Mouse (Mus musculus) thymus, adult 18-20 months (tissue): Measurements from ENCODE around the gene Mthfsd.
A peak's percentile ranks its signal among the peaks of the same experiment; 100 is the strongest.
"Not testable (repeated sequence)": the region's sequence is repeated elsewhere in the genome, so short reads cannot be mapped to it uniquely, and the experiment has no call there.

Experiments used
- DNase-seq, 2 experiments: peaks; one replicate each; pipeline ENCODE4 v3.0.0; 2022; ENCODE audit warnings: mixed read lengths in 2 of 2

Mthfsd gene

GRCm38 (mm10) chr8:121107668-121108656, at the start of gene Mthfsd:
Gene Mthfsd, minus strand, starts transcription at chr8:121108392.
- DNase-seq, result peak; percentile 97

GRCm38 (mm10) chr8:121156990-121157491, 48.8 kb upstream of the Mthfsd start:
- no peak for DNase-seq

DNA sequence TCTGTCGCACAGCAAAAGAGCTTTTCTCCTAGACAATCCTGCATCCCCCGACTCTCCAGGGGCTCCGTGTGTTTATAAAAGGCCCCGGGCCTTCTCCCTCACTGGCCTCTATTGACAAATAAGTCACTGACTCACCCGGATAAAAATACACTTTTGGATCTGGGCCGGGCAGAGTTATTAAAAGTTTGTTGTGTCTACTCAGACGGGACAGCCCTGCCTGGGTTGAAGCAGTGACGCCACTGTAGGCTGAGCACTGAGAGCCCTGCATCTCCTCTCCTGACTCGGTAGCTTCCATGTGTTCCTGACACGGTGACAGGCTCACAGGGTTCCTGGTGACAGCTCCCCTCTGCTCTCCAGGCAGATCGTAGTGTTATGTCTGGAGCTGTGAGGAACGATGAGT, 44.2 kb upstream of the Mthfsd start:
- DNase-seq, result no peak

GRCm38 (mm10) chr8:121148573-121149083, 40.4 kb upstream of the Mthfsd start:
- DNase-seq, result no peak

DNA sequence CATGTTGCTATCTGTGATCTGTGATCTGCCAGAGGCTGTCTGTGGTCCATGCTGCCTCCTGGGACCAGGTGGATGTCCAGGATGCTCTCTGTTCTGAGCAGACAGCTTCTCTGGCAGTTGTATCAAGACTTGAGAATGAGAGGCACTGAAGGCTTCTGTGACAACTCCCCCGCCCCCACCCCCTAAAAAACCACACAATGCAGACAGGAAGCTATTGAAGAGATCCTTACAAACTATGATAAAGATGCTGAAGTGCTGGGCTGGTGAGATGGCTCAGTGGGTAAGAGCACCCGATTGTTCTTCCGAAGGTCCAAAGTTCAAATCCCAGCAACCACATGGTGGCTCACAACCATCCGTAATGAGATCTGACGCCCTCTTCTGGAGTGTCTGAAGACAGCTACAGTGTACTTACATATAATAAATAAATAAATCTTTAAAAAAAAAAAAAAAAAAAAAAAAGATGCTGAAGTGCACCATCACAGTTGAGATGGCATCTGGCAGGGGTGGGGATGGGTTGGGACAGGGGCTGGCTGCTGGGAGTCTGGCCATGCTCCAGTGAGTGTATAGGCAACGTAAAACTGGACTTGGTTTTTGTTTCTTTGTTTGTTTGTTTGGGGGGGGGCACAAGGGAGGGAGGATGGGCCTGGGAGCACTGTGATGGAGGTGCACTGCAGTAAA, 37.4 kb upstream of the Mthfsd start:
- DNase-seq, result not testable (repeated sequence)

GRCm38 (mm10) chr8:121136856-121137255, 28.7 kb upstream of the Mthfsd start:
- DNase-seq, result no peak

GRCm38 (mm10) chr8:121134512-121134911, 26.3 kb upstream of the Mthfsd start:
- DNase-seq, result no peak

- DNase-seq, result no peak
Observed at GRCm38 (mm10) chr8:121134102-121134501, 25.9 kb upstream of the Mthfsd start.

DNA sequence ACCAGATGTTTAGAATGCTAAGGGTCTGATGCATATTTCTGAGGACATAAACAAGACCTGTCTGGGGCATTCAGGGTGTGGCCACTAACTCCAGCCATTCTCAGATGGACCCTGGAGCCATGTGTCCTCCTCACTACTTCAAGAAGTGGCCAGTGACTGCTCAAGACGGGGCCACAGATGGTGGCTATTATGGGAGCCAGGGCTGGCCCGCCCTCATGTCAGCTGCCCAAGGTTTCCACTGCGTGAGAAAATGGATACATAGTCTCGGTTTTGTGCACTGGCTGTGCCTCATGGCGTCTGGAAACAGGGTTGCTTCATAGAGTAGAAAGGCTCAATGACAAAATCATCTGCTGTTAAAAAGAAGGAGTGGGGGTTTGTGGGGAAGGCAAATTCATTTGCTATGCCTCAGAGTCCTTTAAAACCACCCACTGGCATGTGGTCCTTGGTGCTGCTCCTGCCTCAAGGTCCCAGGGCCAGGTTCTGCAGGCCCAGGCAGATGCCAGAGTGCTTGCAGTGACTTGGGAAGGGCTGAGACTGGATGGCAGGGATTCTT, 24.8 kb upstream of the Mthfsd start:
- no peak for DNase-seq

- DNase-seq, result no peak
Observed at GRCm38 (mm10) chr8:121130522-121130921, 22.3 kb upstream of the Mthfsd start.

- DNase-seq, result no peak
Observed at GRCm38 (mm10) chr8:121129265-121129940, 21.2 kb upstream of the Mthfsd start.

- DNase-seq, result no peak
Observed at GRCm38 (mm10) chr8:121128531-121129264, 20.5 kb upstream of the Mthfsd start.

DNA sequence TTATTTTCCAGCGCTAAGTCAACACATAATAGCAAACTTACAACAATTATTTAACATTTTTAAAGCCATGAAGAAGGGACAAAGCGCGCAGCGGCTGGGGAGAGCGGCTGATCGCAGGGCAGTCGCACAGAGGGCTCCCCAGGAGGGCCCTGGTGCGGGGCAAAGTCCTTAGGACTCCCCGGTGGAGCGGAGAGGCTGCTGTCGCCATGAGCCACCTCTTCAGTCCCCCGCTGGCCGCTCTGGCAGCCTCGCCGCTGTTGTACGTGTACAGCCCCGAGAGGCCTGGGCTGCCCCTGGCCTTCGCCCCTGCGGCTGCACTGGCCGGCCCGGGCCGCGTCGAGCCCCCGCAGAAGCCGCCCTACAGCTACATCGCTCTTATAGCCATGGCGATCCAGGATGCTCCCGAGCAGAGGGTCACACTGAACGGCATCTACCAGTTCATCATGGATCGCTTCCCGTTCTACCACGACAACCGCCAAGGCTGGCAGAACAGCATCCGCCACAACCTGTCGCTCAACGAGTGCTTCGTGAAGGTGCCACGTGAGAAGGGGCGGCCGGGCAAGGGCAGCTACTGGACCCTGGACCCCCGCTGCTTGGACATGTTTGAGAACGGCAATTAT, 19.7 kb upstream of the Mthfsd start, which contains the start of gene Foxl1:
Foxl1 (plus strand) TSS at position 185 of the 620 bp plus-strand sequence.
- no peak for DNase-seq

DNA sequence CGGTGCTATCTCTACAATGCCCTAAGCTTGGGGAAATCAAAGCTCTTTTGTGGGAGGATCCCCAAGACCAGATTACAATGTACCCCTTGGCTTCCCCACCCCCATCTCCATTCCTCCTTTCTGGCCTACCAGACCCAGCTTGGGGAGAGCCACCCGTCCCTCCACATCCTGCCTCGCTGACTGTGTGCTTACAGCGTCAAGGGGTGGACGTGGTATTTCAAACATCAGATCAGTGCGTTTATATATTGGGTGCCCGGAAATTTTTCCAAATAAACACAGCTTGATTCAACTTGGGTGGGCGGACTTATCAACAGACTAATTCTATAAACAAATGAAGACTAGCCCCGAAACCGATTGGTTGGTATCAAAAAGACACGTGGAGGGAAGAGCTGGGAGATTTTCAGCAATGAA, 19.1 kb upstream of the Mthfsd start:
- no peak for DNase-seq

- DNase-seq, result no peak
Observed at GRCm38 (mm10) chr8:121126694-121127093, 18.5 kb upstream of the Mthfsd start.

GRCm38 (mm10) chr8:121126191-121126590, 18.0 kb upstream of the Mthfsd start:
- DNase-seq, result no peak

- DNase-seq, result no peak
Observed at GRCm38 (mm10) chr8:121125311-121125876, 17.2 kb upstream of the Mthfsd start.

GRCm38 (mm10) chr8:121124547-121125239, 16.5 kb upstream of the Mthfsd start:
- DNase-seq, result no peak

DNA sequence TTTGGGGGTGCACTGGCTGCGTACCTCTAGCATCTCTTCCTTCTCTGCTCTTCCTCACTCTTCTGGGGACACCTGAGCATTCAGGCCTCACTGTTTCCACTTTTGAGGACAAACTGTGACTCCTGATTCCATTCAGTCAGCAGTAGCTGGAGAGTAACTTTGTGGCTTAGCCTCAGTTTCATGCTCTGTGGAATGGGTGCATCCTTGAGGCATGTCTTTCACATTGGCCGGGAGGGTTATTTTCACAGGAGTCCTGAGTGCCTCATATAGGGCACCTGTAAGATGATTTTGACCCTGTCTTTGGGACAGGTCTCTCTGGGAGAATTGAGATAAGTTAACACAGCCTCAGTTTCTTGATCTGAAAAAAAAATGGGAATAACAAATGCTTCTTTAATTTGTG, 14.9 kb upstream of the Mthfsd start:
- no peak for DNase-seq

DNA sequence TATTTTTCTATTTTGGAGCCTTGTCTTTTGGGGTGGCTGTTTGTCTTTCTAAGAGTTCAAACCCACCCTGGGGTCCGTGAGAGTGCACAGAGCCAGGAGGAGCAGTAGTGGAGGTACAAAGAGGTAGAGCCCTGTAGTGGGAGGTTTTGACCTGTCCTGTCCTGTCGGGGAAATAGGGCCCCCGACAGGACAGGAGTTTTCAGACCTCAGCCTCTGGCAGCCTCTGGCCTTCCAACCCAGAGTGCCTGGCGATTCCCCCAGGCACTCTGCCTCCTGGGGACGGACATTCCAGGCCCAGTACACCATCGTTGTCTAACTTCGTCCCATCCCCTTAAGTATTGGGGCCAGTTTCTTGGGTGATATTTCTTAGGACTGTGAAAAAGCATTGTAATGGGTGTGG, 14.2 kb upstream of the Mthfsd start:
- DNase-seq, result no peak
